Comparison of ENCODE assay signal across 16 mouse cellular contexts in the genomic region with DNA sequence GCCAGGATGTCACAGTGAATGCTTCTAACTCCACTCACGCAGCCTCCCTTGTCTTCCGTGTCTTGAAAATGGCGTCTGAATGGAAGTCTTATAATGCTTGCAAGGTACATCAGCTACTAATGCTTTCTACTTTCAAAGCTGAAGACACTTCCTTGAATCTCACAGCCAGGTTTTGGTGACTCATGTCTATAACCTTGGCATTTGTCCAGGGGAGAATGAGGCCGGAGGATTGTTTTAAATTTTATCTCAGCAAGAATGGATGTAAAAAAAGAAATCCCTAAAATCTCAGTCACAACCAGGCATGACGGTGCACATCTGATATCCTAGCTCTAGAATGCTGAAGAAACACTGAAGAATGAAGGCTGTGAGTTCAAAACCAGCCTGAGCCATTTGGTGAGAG.
"Had no signal": no experiment of that assay in that cellular context is flagged by ENCODE, and none has a peak within 500 bp of the region (broad histone marks: within the 10 kb centered on the region; RNA-seq: fewer than 3 reads in every experiment).

No protein-coding gene starts in this region.

- H3K4me2 ChIP-seq: lung, embryonic 15.5 days; midbrain, embryonic 11.5 days; midbrain, embryonic 15.5 days; neural tube, embryonic 12.5 days; stomach, embryonic 15.5 days had no signal

- H3K4me3 ChIP-seq: lung, embryonic 15.5 days; megakaryocyte, embryonic 14.5 days; midbrain, embryonic 15.5 days; neural tube, embryonic 12.5 days; stomach, embryonic 15.5 days had no signal

- H3K27ac ChIP-seq: lung, embryonic 15.5 days; macrophage; midbrain, embryonic 15.5 days; neural tube, embryonic 12.5 days; stomach, embryonic 15.5 days; stomach, postnatal 0 days had no signal

- DNase-seq: lung, adult 2 months; lung, postnatal 14 days; lung, postnatal 36 days; right cerebral cortex, postnatal 14 days; thymus, adult 2 months; thymus, postnatal 25 days; thymus, postnatal 4 days had no signal

- H3K27me3 ChIP-seq: lung, embryonic 15.5 days; midbrain, embryonic 15.5 days; neural tube, embryonic 12.5 days; stomach, embryonic 15.5 days had no signal

- ATAC-seq: lung, postnatal 0 days; midbrain, embryonic 15.5 days had no signal

- H3K9ac ChIP-seq: lung, embryonic 15.5 days; midbrain, embryonic 15.5 days; neural tube, embryonic 12.5 days; stomach, embryonic 15.5 days had no signal

- H3K9me3 ChIP-seq: lung, embryonic 15.5 days; megakaryocyte, embryonic 14.5 days; midbrain, embryonic 15.5 days; neural tube, embryonic 12.5 days; stomach, embryonic 15.5 days had no signal

- H3K36me3 ChIP-seq: lung, embryonic 15.5 days; midbrain, embryonic 15.5 days; neural tube, embryonic 12.5 days; stomach, embryonic 15.5 days had no signal

- H3K4me1 ChIP-seq: megakaryocyte, embryonic 14.5 days; midbrain, embryonic 15.5 days; neural tube, embryonic 12.5 days; stomach, embryonic 15.5 days had no signal
